Mouse (Mus musculus) CH12.LX (cell line): ENCODE results near the gene Tmppe. TPM values are rescaled to one million over a fixed set of nuclear protein-coding genes. Genes with fewer than 3 reads are reported as not detected.

Source experiments
- DNase-seq: peaks from one replicate; pipeline ENCODE4 v3.0.0-alpha.2; 2013; ENCODE audit errors: extremely low read depth
- H3K27ac ChIP-seq: 2 replicates; pipeline ENCODE4 v1.5.1; 2012; ENCODE audit warnings: low read depth, mild to moderate bottlenecking, control low read depth, moderate library complexity; ENCODE audit not compliant: insufficient read depth
- H3K27me3 ChIP-seq: replicated peaks from 2 replicates; pipeline ENCODE3; 2012; ENCODE audit warnings: inconsistent platforms
- H3K36me3 ChIP-seq, 2 experiments: replicated peaks in 1 of 2; 2 replicates each; pipeline versions ENCODE3 to v1.6.1; 2012; ENCODE audit warnings: inconsistent platforms in 1 of 2, low read length in 1 of 2, mild to moderate bottlenecking in 1 of 2, mixed read lengths in 1 of 2, moderate library complexity in 1 of 2; ENCODE audit not compliant: control insufficient read depth in 1 of 2, insufficient read depth in 1 of 2
- H3K4me1 ChIP-seq, 2 experiments: 2 replicates each; pipeline ENCODE4 v1.6.1; 2012; ENCODE audit warnings: inconsistent platforms in 1 of 2, moderate library complexity in 1 of 2; ENCODE audit not compliant: insufficient read depth in 2 of 2, control insufficient read depth in 1 of 2
- H3K4me2 ChIP-seq: 2 replicates; pipeline ENCODE4 v1.6.1; 2012; ENCODE audit warnings: low read depth, mild to moderate bottlenecking, control low read depth; ENCODE audit not compliant: poor library complexity, insufficient read depth, severe bottlenecking
- H3K4me3 ChIP-seq, 3 experiments: fragments of 150-350 bp in 1 of 3; sonication (generic) in 1 of 3; replicated peaks in 1 of 3; 2 replicates each; pipeline versions ENCODE3 to v1.5.1; 2011 to 2012; ENCODE audit warnings: low read depth in 2 of 3, low read length in 2 of 3, mild to moderate bottlenecking in 2 of 3, moderate library complexity in 2 of 3, control low read depth in 1 of 3, improper control_type of control experiment in 1 of 3, inconsistent platforms in 1 of 3, mixed read lengths in 1 of 3; ENCODE audit not compliant: poor library complexity in 1 of 3
- H3K79me2 ChIP-seq: replicated peaks from 2 replicates; pipeline ENCODE4 v1.6.1; 2012; ENCODE audit warnings: mild to moderate bottlenecking, moderate library complexity; ENCODE audit not compliant: control insufficient read depth, poor library complexity, insufficient read depth, severe bottlenecking; ENCODE audit errors: extremely low read depth
- H3K9ac ChIP-seq: 2 replicates; pipeline ENCODE4 v1.6.1; 2012; ENCODE audit warnings: low read depth, mild to moderate bottlenecking, control low read depth, moderate library complexity; ENCODE audit not compliant: insufficient read depth
- H3K9me3 ChIP-seq: replicated peaks from 2 replicates; pipeline ENCODE3; 2012; ENCODE audit warnings: low read length, inconsistent platforms, mixed read lengths
- BHLHE40 ChIP-seq: IDR thresholded peaks from 2 replicates; pipeline ENCODE4 v1.6.1; 2011; ENCODE audit warnings: mild to moderate bottlenecking, low read depth, low read length, improper control_type of control experiment
- CHD2 ChIP-seq: IDR thresholded peaks from 2 replicates; pipeline ENCODE4 v1.6.1; 2011; ENCODE audit warnings: low read length, improper control_type of control experiment
- CTCF ChIP-seq, 2 experiments: IDR thresholded peaks in 1 of 2; conservative IDR thresholded peaks in 1 of 2; 2 replicates each; pipeline ENCODE4 v1.5.1; 2011 to 2012; ENCODE audit warnings: low read depth in 2 of 2, low read length in 2 of 2, improper control_type of control experiment in 1 of 2, inconsistent platforms in 1 of 2, mild to moderate bottlenecking in 1 of 2, moderate library complexity in 1 of 2
- ELF1 ChIP-seq: IDR thresholded peaks from 2 replicates; pipeline ENCODE4 v1.6.1; 2014; ENCODE audit warnings: low read depth, mild to moderate bottlenecking, inconsistent platforms, low read length, improper control_type of control experiment
- EP300 ChIP-seq: IDR thresholded peaks from 2 replicates; pipeline ENCODE4 v1.6.1; 2011; ENCODE audit warnings: low read length, improper control_type of control experiment
- ETS1 ChIP-seq: conservative IDR thresholded peaks from 2 replicates; pipeline ENCODE4 v1.6.1; 2012; ENCODE audit warnings: low read depth, mild to moderate bottlenecking, inconsistent platforms, low read length, improper control_type of control experiment, moderate library complexity
- GABPA ChIP-seq: IDR thresholded peaks from 2 replicates; pipeline ENCODE4 v1.6.1; 2012; ENCODE audit warnings: low read depth, low read length, improper control_type of control experiment, inconsistent platforms; ENCODE audit not compliant: insufficient replicate concordance
- HCFC1 ChIP-seq: IDR thresholded peaks from 2 replicates; pipeline ENCODE4 v1.6.1; 2012; ENCODE audit warnings: low read depth, mild to moderate bottlenecking, inconsistent platforms, low read length, improper control_type of control experiment
- IRF4 ChIP-seq: IDR thresholded peaks from 2 replicates; pipeline ENCODE4 v1.6.1; 2014; ENCODE audit warnings: low read depth, mild to moderate bottlenecking, inconsistent platforms, low read length, improper control_type of control experiment
- JUN ChIP-seq: IDR thresholded peaks from 2 replicates; pipeline ENCODE4 v1.6.1; 2011; ENCODE audit warnings: low read depth, mild to moderate bottlenecking, low read length, improper control_type of control experiment, moderate library complexity; ENCODE audit not compliant: insufficient read depth
- JUND ChIP-seq: conservative IDR thresholded peaks from 2 replicates; pipeline ENCODE4 v1.6.1; 2011; ENCODE audit warnings: low read depth, low read length, improper control_type of control experiment
- MAFK ChIP-seq: IDR thresholded peaks from 2 replicates; pipeline ENCODE4 v1.6.1; 2011; ENCODE audit warnings: low read length, improper control_type of control experiment; ENCODE audit not compliant: insufficient replicate concordance
- MAX ChIP-seq: IDR thresholded peaks from 2 replicates; pipeline ENCODE4 v1.6.1; 2011; ENCODE audit warnings: low read length, improper control_type of control experiment
- MAZ ChIP-seq: IDR thresholded peaks from 2 replicates; pipeline ENCODE4 v1.6.1; 2012; ENCODE audit warnings: low read depth, mild to moderate bottlenecking, inconsistent platforms, low read length, improper control_type of control experiment, moderate library complexity
- MEF2A ChIP-seq: IDR thresholded peaks from 2 replicates; pipeline ENCODE4 v1.6.1; 2014; ENCODE audit warnings: low read depth, mild to moderate bottlenecking, inconsistent platforms, low read length, improper control_type of control experiment, borderline replicate concordance
- MXI1 ChIP-seq: IDR thresholded peaks from 2 replicates; pipeline ENCODE4 v1.6.1; 2011; ENCODE audit warnings: mild to moderate bottlenecking, low read depth, low read length, improper control_type of control experiment
- MYC ChIP-seq: IDR thresholded peaks from 2 replicates; pipeline ENCODE4 v1.6.1; 2011; ENCODE audit warnings: low read depth, mild to moderate bottlenecking, improper control_type of control experiment, low read length
- NELFE ChIP-seq: IDR thresholded peaks from 2 replicates; pipeline ENCODE4 v1.6.1; 2011; ENCODE audit warnings: low read depth, low read length, improper control_type of control experiment
- NRF1 ChIP-seq: IDR thresholded peaks from 2 replicates; pipeline ENCODE4 v1.6.1; 2014; ENCODE audit warnings: low read depth, mild to moderate bottlenecking, inconsistent platforms, low read length, improper control_type of control experiment, moderate library complexity
- POLR2A ChIP-seq: IDR thresholded peaks from 2 replicates; pipeline ENCODE4 v1.6.1; 2011; ENCODE audit warnings: low read depth, mild to moderate bottlenecking, improper control_type of control experiment, low read length
- RCOR1 ChIP-seq: conservative IDR thresholded peaks from 2 replicates; pipeline ENCODE4 v1.6.1; 2012; ENCODE audit warnings: low read depth, mild to moderate bottlenecking, inconsistent platforms, low read length, improper control_type of control experiment
- SIN3A ChIP-seq: IDR thresholded peaks from 2 replicates; pipeline ENCODE4 v1.6.1; 2012; ENCODE audit warnings: low read length, improper control_type of control experiment, inconsistent platforms
- SMC3 ChIP-seq: IDR thresholded peaks from 2 replicates; pipeline ENCODE4 v1.6.1; 2011; ENCODE audit warnings: low read depth, low read length, improper control_type of control experiment
- TBP ChIP-seq: conservative IDR thresholded peaks from 2 replicates; pipeline ENCODE4 v1.6.1; 2011; ENCODE audit warnings: low read depth, low read length, improper control_type of control experiment
- TCF12 ChIP-seq: IDR thresholded peaks from 2 replicates; pipeline ENCODE4 v1.6.1; 2014; ENCODE audit warnings: low read depth, mild to moderate bottlenecking, inconsistent platforms, low read length, improper control_type of control experiment
- UBTF ChIP-seq: IDR thresholded peaks from 2 replicates; pipeline ENCODE4 v1.6.1; 2012; ENCODE audit warnings: low read depth, mild to moderate bottlenecking, inconsistent platforms, low read length, improper control_type of control experiment, moderate library complexity
- USF1 ChIP-seq: IDR thresholded peaks from 2 replicates; pipeline ENCODE4 v1.6.1; 2014; ENCODE audit warnings: low read depth, mild to moderate bottlenecking, inconsistent platforms, low read length, improper control_type of control experiment
- ZC3H11A ChIP-seq: IDR thresholded peaks from 2 replicates; pipeline ENCODE4 v1.6.1; 2012; ENCODE audit warnings: low read depth, mild to moderate bottlenecking, inconsistent platforms, low read length, improper control_type of control experiment
- ZKSCAN1 ChIP-seq: IDR thresholded peaks from 2 replicates; pipeline ENCODE4 v1.6.1; 2012; ENCODE audit warnings: low read depth, inconsistent platforms, low read length, improper control_type of control experiment, borderline replicate concordance
- ZNF384 ChIP-seq: IDR thresholded peaks from 2 replicates; pipeline ENCODE4 v1.6.1; 2012; ENCODE audit warnings: low read depth, low read length, improper control_type of control experiment, inconsistent platforms
- dilution Hi-C: fragments of 300-500 bp; cut with MboI; formaldehyde crosslinking; loops from 2 replicates; pipeline ENCODE4 v1.14.3; 2020; ENCODE audit warnings: low sequenced_read_pairs; ENCODE audit not compliant: extremely low pct_unique_long_range_greater_than_20kb, extremely low pct_ligation_motif_present
- in situ Hi-C: fragments of 300-500 bp; cut with MboI; formaldehyde crosslinking; loops from 3 replicates; pipeline ENCODE4 v1.14.3; 2019; ENCODE audit warnings: low sequenced_read_pairs, low pct_ligation_motif_present, low pct_unique_long_range_greater_than_20kb, mixed read lengths
- polyA plus RNA-seq: library from polyadenylated mRNA; unstranded; fragments of >175 nt; gene quantifications from 2 replicates; pipeline ENCODE4 v1.2.1, GENCODE M21; 2012; ENCODE audit warnings: low read depth; ENCODE audit not compliant: insufficient read length
- total RNA-seq, 2 experiments: library from RNA; depleted of rRNA; stranded (reverse); fragments of 300-350 nt in 1 of 2; fragments of >200 nt in 1 of 2; gene quantifications; 2 replicates each; pipeline ENCODE4 v1.2.3; 2012 to 2014

Gene Tmppe
- total and polyA plus RNA-seq, 3 experiments, result 3.2 to 8.2 (median 7.3) TPM

DNA sequence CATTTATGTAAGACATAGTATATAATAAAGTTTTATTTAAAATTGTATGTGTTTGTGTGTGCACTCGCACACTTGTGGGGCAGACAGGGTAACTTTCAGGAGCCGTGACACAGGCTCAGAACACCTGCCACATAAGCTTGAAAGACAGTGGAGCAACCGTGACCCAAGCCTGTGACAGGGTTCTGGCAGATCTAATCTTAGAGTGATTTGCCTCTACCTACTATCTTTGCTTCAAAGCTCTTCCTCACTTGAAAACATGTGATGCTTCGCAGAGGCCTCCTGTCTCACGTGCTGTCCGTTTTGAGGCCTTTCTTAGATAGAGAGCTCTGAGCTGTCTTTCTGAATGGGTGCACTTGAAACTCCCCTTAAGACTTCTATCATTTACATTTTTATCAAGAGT is 51.5 kb downstream of the Tmppe start (continued):
- TF ChIP-seq MYC, result 0 out of 2 replicates have a peak, but pooled peaks have one; percentile 65
- no peak for TF ChIP-seq MAFK
- TF ChIP-seq UBTF, result no peak
- no peak for TF ChIP-seq JUND
- peak; percentile 6; the same call in 1 of the 2 replicates for TF ChIP-seq IRF4
- TF ChIP-seq EP300, result 0 out of 2 replicates have a peak, but pooled peaks have one; percentile 25
- peak; percentile 97 for TF ChIP-seq MEF2A
- TF ChIP-seq SMC3, result no peak
- TF ChIP-seq TCF12, result peak; percentile 58; the same call in 1 of the 2 replicates
- no peak for TF ChIP-seq ZKSCAN1
- TF ChIP-seq NRF1, result no peak
- no peak for TF ChIP-seq CTCF (conservative IDR thresholded peaks at IDR 0.05 in 1 of 2, IDR thresholded peaks at IDR 0.05 in 1 of 2; ENCODE audit: low read depth in 2 of 2, low read length in 2 of 2)
- TF ChIP-seq HCFC1, result no peak
- TF ChIP-seq ETS1, result peak; percentile 94
- TF ChIP-seq MAX, result peak; percentile 88

GRCm38 (mm10) chr9:114455420-114455819 is 54.5 kb downstream of the Tmppe start:
- TF ChIP-seq ZNF384, result peak; percentile 88
- no peak for TF ChIP-seq SMC3
- TF ChIP-seq POLR2A, result no peak
- peak; percentile 95 for TF ChIP-seq MEF2A
- peak; percentile 75 for TF ChIP-seq MAX
- peak; percentile 73; the same call in 1 of the 2 replicates for TF ChIP-seq RCOR1
- TF ChIP-seq CHD2, result peak; percentile 68; the same call in 1 of the 2 replicates
- TF ChIP-seq MXI1, result no peak
- no peak for TF ChIP-seq MAFK
- TF ChIP-seq ELF1, result 0 out of 2 replicates have a peak, but pooled peaks have one; percentile 29
- no peak for TF ChIP-seq ZC3H11A
- peak; percentile 96 for TF ChIP-seq EP300
- TF ChIP-seq BHLHE40, result peak; percentile 87
- TF ChIP-seq USF1, result no peak
- TF ChIP-seq ETS1, result peak; percentile 78
- no peak for TF ChIP-seq TBP
- TF ChIP-seq IRF4, result peak; percentile 97
- peak; percentile 67; the same call in 1 of the 2 replicates for TF ChIP-seq SIN3A
- TF ChIP-seq HCFC1, result 0 out of 2 replicates have a peak, but pooled peaks have one; percentile 15
- peak; percentile 96 for TF ChIP-seq JUND
- TF ChIP-seq UBTF, result no peak
- no peak for TF ChIP-seq ZKSCAN1
- peak; percentile 60 for TF ChIP-seq MAZ
- no peak for TF ChIP-seq NELFE
- no peak for TF ChIP-seq GABPA
- no peak for TF ChIP-seq TCF12
- peak; percentile 83 for TF ChIP-seq JUN
- peak; percentile 38; the same call in 1 of the 2 replicates for TF ChIP-seq MYC
- no peaks in the 10 kb centered on the region for H3K79me2 ChIP-seq
- H3K4me2 ChIP-seq, result peak overlapping the region; percentile 42
- H3K27me3 ChIP-seq, result no peaks in the 10 kb centered on the region
- H3K36me3 ChIP-seq, result peaks cover 17 to 31% of the 10 kb centered on the region in 2 experiments
- in situ Hi-C loops (no loop called here), dilution Hi-C loops (no loop called here)
- no peak overlapping the region for H3K9ac ChIP-seq
- peaks cover 23 to 90% of the 10 kb centered on the region in 2 experiments for H3K4me1 ChIP-seq
- peak; percentile 49 for DNase-seq
- peak overlapping the region; percentile 84 for H3K27ac ChIP-seq
- no peaks in the 10 kb centered on the region for H3K9me3 ChIP-seq
- peak overlapping the region in 1 of 3 experiments; percentile 43 for H3K4me3 ChIP-seq
